Mouse (Mus musculus): ENCODE data around the gene Gm6993. TPM values are rescaled to one million over a fixed set of nuclear protein-coding genes. Genes with fewer than 3 reads are reported as not detected.
A peak's percentile ranks its signal among the peaks of the same experiment; 100 is the strongest.

Gene Gm6993
- polyA plus RNA-seq, 1 experiment: not detected

DNA sequence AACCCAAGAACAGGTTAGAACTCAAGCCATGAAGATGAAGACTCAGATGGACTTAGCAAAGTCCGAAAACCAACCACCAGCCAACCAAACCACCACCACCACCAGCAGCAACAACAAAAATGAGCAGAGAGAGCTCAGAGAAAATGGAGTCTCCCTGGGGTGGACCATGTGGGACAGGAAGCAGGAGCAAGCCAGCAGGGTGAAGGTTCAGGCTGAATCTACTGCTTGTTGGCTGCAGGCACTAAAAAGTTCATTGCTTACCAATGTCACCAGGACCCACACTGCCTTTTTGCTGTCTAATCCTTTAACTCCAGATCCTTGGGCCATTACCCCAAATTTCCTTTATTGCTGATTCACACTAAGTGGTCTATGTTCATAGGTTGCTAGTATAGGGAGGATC is 7.9 kb upstream of the Gm6993 start:
- Histone ChIP-seq H3K27me3 (ENCODE audit: control insufficient read depth, insufficient read depth, low read length, poor library complexity, severe bottlenecking) (no peaks in the 10 kb centered on the region), H3K27ac (ENCODE audit: insufficient read depth, low read length) (no peak overlapping the region), H3K4me3 (ENCODE audit: low read depth, low read length) (no peak overlapping the region), H3K4me1 (ENCODE audit: control insufficient read depth, insufficient read depth, low read length) (peaks cover 5% of the 10 kb centered on the region), H3K9ac (ENCODE audit: low read depth, poor library complexity, severe bottlenecking) (no peak overlapping the region), H3K36me3 (ENCODE audit: control insufficient read depth, insufficient read depth, low read length, poor library complexity, severe bottlenecking) (no peaks in the 10 kb centered on the region), H3K9me3 (replicated peaks; ENCODE audit: control insufficient read depth, insufficient read depth, low read length, poor library complexity, severe bottlenecking) (no peaks in the 10 kb centered on the region)
- TF ChIP-seq EP300 (IDR thresholded peaks at IDR 0.05; ENCODE audit: insufficient read depth, low read depth, low read length): no peak
- TF ChIP-seq POLR2A (IDR thresholded peaks at IDR 0.05; ENCODE audit: insufficient read depth, low read length): no peak
- no peak for TF ChIP-seq CTCF (IDR thresholded peaks at IDR 0.05; ENCODE audit: low read depth, low read length)

DNA sequence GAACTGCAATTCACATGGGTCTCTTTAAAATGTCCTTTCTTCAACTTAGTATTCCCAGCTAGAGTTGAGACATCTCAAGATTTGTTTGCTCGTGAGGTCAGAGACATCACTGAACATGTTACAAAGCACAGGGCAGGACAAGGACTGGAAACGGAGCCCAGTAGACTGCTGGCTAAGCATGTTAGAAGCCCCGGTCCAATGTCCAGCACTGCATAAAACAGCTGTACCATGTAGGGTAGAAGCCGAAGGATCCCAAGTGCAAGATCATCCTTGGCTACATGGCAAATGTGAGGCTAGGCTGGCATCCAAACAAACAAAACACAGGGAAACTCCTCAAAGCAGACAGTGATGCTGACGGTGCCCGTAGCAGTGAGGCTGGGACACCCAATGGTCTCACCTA is 5.6 kb upstream of the Gm6993 start:
- Histone ChIP-seq H3K27ac (ENCODE audit: insufficient read depth, low read length) (no peak overlapping the region), H3K4me1 (ENCODE audit: control insufficient read depth, insufficient read depth, low read length) (peaks cover 5% of the 10 kb centered on the region), H3K9me3 (replicated peaks; ENCODE audit: control insufficient read depth, insufficient read depth, low read length, poor library complexity, severe bottlenecking) (no peaks in the 10 kb centered on the region), H3K4me3 (ENCODE audit: low read depth, low read length) (no peak overlapping the region), H3K36me3 (ENCODE audit: control insufficient read depth, insufficient read depth, low read length, poor library complexity, severe bottlenecking) (no peaks in the 10 kb centered on the region), H3K9ac (ENCODE audit: low read depth, poor library complexity, severe bottlenecking) (no peak overlapping the region), H3K27me3 (ENCODE audit: control insufficient read depth, insufficient read depth, low read length, poor library complexity, severe bottlenecking) (no peaks in the 10 kb centered on the region)
- TF ChIP-seq CTCF (IDR thresholded peaks at IDR 0.05; ENCODE audit: low read depth, low read length) (no peak), EP300 (IDR thresholded peaks at IDR 0.05; ENCODE audit: insufficient read depth, low read depth, low read length) (no peak), POLR2A (IDR thresholded peaks at IDR 0.05; ENCODE audit: insufficient read depth, low read length) (no peak)

DNA sequence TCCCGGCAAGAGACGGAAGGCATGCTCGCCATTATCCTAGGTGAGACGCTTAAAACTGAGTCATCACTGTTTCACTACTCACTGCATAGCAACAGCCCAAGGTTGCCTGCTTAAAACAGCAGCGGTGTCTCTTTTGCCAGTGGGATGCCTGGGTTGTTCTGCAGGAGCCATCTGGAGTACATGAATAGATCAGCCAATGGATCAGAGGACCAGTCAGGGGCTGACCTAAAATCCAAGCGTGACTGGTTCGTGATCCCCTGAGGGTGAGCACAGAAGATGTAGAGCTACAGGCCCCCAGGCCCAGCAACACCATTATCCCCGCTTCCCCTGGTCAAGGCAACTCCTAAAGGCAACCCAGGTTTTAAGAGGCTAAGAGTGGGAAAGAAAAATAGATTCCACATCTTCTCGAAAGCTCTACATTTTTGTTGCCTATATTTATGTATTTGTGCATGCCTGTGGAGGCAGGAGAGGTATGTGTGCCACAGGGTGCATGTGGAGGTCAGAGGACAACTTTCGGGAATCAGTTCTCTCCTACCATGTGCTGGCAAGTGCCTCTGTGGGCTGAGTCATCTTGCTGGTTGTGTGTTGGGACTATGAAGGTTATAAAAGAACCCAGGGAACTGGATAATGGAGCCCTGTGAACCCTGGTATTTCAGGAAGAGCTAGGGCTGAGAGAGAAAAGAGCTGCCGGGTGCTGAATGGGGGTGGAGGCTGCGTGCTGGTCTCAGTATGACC is 3.5 kb upstream of the Gm6993 start:
- Histone ChIP-seq H3K27me3 (ENCODE audit: control insufficient read depth, insufficient read depth, low read length, poor library complexity, severe bottlenecking) (no peaks in the 10 kb centered on the region), H3K9ac (ENCODE audit: low read depth, poor library complexity, severe bottlenecking) (no peak overlapping the region), H3K9me3 (replicated peaks; ENCODE audit: control insufficient read depth, insufficient read depth, low read length, poor library complexity, severe bottlenecking) (no peaks in the 10 kb centered on the region), H3K4me3 (ENCODE audit: low read depth, low read length) (no peak overlapping the region), H3K4me1 (ENCODE audit: control insufficient read depth, insufficient read depth, low read length) (peaks cover 5% of the 10 kb centered on the region), H3K36me3 (ENCODE audit: control insufficient read depth, insufficient read depth, low read length, poor library complexity, severe bottlenecking) (no peaks in the 10 kb centered on the region), H3K27ac (ENCODE audit: insufficient read depth, low read length) (no peak overlapping the region)
- no peak for TF ChIP-seq EP300 (IDR thresholded peaks at IDR 0.05; ENCODE audit: insufficient read depth, low read depth, low read length)
- no peak for TF ChIP-seq POLR2A (IDR thresholded peaks at IDR 0.05; ENCODE audit: insufficient read depth, low read length)
- TF ChIP-seq CTCF (IDR thresholded peaks at IDR 0.05; ENCODE audit: low read depth, low read length): no peak

DNA sequence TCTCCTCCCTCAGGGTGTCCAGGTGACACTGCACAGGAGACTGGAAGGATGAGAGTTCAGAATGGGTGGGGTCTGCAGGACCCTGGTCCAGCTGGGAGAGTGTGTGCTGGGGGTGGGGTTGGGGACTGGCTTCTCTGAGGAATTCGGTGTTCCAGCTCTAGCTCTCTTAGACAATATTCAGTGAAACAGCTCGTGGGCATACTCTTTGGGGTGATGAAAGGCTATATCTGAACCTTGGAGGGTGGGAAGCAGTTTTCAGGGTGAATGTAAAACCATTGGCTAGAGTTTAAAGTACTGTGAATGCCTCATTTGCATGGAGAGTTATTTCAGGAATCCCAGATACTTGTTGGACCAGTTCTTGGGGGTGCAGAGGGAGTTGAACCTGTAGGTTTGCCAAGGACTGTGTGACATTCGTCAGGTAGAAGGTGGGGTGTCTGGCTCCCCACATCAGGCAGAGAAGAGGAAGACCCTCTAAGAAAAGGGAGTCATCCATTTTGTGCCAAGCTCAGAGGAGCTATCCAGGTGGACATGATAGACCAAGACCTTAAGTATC is 1.5 kb upstream of the Gm6993 start:
- H3K27ac ChIP-seq (ENCODE audit: insufficient read depth, low read length): peak overlapping the region; percentile 77
- no peaks in the 10 kb centered on the region for H3K9me3 ChIP-seq (replicated peaks; ENCODE audit: control insufficient read depth, insufficient read depth, low read length, poor library complexity, severe bottlenecking)
- no peaks in the 10 kb centered on the region for H3K27me3 ChIP-seq (ENCODE audit: control insufficient read depth, insufficient read depth, low read length, poor library complexity, severe bottlenecking)
- TF ChIP-seq EP300 (IDR thresholded peaks at IDR 0.05; ENCODE audit: insufficient read depth, low read depth, low read length) (peak; percentile 37; the same call in 1 of the 2 replicates), POLR2A (IDR thresholded peaks at IDR 0.05; ENCODE audit: insufficient read depth, low read length) (no peak)
- no peak overlapping the region for H3K9ac ChIP-seq (ENCODE audit: low read depth, poor library complexity, severe bottlenecking)
- no peak overlapping the region for H3K4me3 ChIP-seq (ENCODE audit: low read depth, low read length)
- H3K4me1 ChIP-seq (ENCODE audit: control insufficient read depth, insufficient read depth, low read length): peaks cover 3% of the 10 kb centered on the region
- H3K36me3 ChIP-seq (ENCODE audit: control insufficient read depth, insufficient read depth, low read length, poor library complexity, severe bottlenecking): no peaks in the 10 kb centered on the region

DNA sequence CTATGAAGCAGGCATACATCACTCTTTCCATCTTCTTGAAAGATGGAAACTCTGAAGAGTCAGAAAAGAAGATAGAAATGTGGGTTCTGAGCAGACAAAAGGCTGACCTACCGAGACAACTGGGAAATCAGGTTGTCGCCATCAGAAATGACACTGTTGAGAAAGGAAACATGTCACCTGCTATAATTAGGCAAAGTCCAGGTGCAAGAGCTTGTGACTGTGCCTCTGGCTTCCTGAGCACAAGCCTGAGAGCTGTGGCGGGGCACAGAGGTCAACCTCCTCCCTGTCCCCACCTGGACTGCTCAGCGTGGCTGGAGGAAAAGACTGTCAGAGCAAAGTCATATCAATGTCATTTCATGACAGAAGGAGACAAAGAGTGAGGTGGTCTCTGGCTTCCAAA is 772 bp upstream of the Gm6993 start:
- H3K9ac ChIP-seq (ENCODE audit: low read depth, poor library complexity, severe bottlenecking): no peak overlapping the region
- no peaks in the 10 kb centered on the region for H3K9me3 ChIP-seq (replicated peaks; ENCODE audit: control insufficient read depth, insufficient read depth, low read length, poor library complexity, severe bottlenecking)
- H3K36me3 ChIP-seq (ENCODE audit: control insufficient read depth, insufficient read depth, low read length, poor library complexity, severe bottlenecking): no peaks in the 10 kb centered on the region
- no peak overlapping the region for H3K4me3 ChIP-seq (ENCODE audit: low read depth, low read length)
- 0 out of 2 replicates have a peak overlapping the region, but pooled peaks have one; percentile 12 for H3K27ac ChIP-seq (ENCODE audit: insufficient read depth, low read length)
- TF ChIP-seq CTCF (IDR thresholded peaks at IDR 0.05; ENCODE audit: low read depth, low read length) (no peak), POLR2A (IDR thresholded peaks at IDR 0.05; ENCODE audit: insufficient read depth, low read length) (no peak), EP300 (IDR thresholded peaks at IDR 0.05; ENCODE audit: insufficient read depth, low read depth, low read length) (peak; percentile 90)
- H3K27me3 ChIP-seq (ENCODE audit: control insufficient read depth, insufficient read depth, low read length, poor library complexity, severe bottlenecking): no peaks in the 10 kb centered on the region
- H3K4me1 ChIP-seq (ENCODE audit: control insufficient read depth, insufficient read depth, low read length): peaks cover 3% of the 10 kb centered on the region

DNA sequence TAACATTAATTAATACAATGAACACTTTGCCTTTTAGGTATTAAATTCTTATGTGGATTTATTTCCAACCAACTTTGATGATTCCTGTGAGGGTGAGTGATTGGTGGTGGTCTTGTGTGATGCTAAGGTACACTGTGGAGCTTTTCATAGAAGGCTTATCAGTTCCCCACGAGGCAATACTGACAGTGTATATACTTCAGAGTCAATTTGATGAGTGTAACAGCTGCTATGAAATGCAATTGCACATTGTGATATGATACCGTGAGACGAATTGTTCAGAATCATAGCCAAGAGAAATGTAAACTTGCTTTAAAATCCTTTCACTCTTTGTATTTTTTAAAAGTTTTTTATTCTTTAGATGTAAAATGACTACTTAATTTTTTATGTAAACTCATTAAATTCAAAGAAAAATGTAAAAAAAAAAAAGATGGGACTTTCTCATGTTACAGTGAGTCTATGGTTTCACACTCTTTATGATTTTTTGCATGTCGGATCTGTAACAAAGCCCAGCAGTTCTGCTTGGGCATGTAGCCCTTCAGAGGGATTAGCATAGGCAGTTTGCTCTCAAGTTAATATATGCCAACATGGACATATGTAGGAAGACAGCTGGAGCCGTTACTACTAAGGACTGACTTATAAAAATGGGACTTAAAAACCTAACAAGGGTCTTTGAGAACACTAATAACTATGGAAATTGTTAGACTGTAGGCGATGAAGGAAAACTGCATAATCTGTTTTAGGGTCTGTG is 1.2 kb downstream of the Gm6993 start:
- no peak for TF ChIP-seq CTCF (IDR thresholded peaks at IDR 0.05; ENCODE audit: low read depth, low read length)
- no peak for TF ChIP-seq EP300 (IDR thresholded peaks at IDR 0.05; ENCODE audit: insufficient read depth, low read depth, low read length)
- TF ChIP-seq POLR2A (IDR thresholded peaks at IDR 0.05; ENCODE audit: insufficient read depth, low read length): no peak
- H3K9ac ChIP-seq (ENCODE audit: low read depth, poor library complexity, severe bottlenecking): no peak overlapping the region
- no peaks in the 10 kb centered on the region for H3K27me3 ChIP-seq (ENCODE audit: control insufficient read depth, insufficient read depth, low read length, poor library complexity, severe bottlenecking)
- H3K9me3 ChIP-seq (replicated peaks; ENCODE audit: control insufficient read depth, insufficient read depth, low read length, poor library complexity, severe bottlenecking): no peaks in the 10 kb centered on the region
- H3K36me3 ChIP-seq (ENCODE audit: control insufficient read depth, insufficient read depth, low read length, poor library complexity, severe bottlenecking): no peaks in the 10 kb centered on the region
- peaks cover 2% of the 10 kb centered on the region for H3K4me1 ChIP-seq (ENCODE audit: control insufficient read depth, insufficient read depth, low read length)
- H3K27ac ChIP-seq (ENCODE audit: insufficient read depth, low read length): no peak overlapping the region
- H3K4me3 ChIP-seq (ENCODE audit: low read depth, low read length): no peak overlapping the region

Data from ES-Bruce4 (cell line).